Mouse (Mus musculus) liver, postnatal 0 days (tissue): Measurements from ENCODE around the gene Asf1b.

Experiments
- CTCF ChIP-seq: sonication (generic); IDR thresholded peaks from 2 replicates; pipeline ENCODE4 v1.5.1; 2016; ENCODE audit warnings: antibody characterized with exemption, low read depth
- EP300 ChIP-seq: IDR thresholded peaks from 2 replicates; pipeline ENCODE4 v1.6.1; 2016; ENCODE audit warnings: antibody characterized with exemption, low read depth, mild to moderate bottlenecking

DNA sequence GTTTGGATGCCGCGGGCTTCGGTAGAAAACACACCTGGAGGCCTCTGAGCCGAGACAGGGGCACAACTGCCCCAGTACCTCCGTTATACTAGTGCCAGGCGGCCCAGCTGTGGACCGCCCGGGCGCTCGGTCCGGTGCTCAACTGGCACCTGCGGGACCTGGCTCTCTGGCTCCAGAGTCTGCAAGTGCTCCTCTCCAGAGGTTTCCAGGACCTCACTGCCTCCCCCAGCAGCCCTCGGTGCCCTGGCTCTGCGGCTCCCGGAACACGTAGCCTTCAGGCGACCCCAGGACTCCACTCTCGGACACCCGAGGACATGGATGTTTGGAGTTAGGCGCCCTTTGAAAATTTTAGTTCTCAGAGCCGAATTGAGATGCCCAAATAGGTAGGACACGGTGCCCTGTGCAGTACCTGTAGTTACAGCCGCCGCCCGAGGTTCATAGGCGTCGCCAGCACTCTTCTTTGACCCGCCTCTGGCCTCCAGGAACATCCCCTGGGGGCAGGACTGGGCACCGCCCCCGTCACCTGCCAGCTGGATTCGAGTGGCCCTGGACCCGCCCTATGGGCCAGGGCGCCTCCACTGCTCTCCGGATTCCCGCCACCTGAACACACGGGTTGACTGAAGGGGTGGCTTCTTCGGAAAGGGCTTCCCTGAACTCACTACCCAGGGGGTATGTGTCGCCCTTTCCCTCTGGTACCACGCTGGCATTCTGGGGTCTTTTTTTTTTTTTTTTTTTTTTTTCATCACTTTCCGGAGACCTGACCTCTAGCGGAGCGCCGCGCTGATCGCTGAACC lies 56.6 kb downstream of the Asf1b start, which contains the start of gene 2210011C24Rik:
- no peak for TF ChIP-seq CTCF
- no peak for TF ChIP-seq EP300
